Mouse (Mus musculus) cerebellum, adult 2 months (tissue): ENCODE data around the gene Cdh23.

Experiments
- CTCF ChIP-seq: fragments of 200-500 bp; IDR thresholded peaks from 2 replicates; pipeline ENCODE4 v1.5.1; 2011; ENCODE audit warnings: low read depth, mild to moderate bottlenecking, control low read depth, low read length, moderate library complexity, borderline replicate concordance; ENCODE audit not compliant: insufficient read depth
- POLR2A ChIP-seq: fragments of 200-500 bp; IDR thresholded peaks from 2 replicates; pipeline ENCODE4 v1.6.1; 2011; ENCODE audit warnings: low read length, control low read depth, borderline replicate concordance; ENCODE audit not compliant: insufficient read depth

- TF ChIP-seq CTCF (no peak), POLR2A (no peak)
Measured at GRCm38 (mm10) chr10:60413756-60414155, 282.5 kb downstream of the Cdh23 start.
